Mouse (Mus musculus): Measurements from ENCODE around the gene Golph3l.
A peak's percentile ranks its signal among the peaks of the same experiment; 100 is the strongest.

The Golph3l gene

GRCm38 (mm10) chr3:95655437-95655836 is 66.7 kb downstream of the Golph3l start:
- DNase-seq (ENCODE audit: low spot score in 2 of 2), result no peak

- no peak for DNase-seq (ENCODE audit: low spot score in 2 of 2)
These were observed 68.4 kb downstream of the Golph3l start for GRCm38 (mm10) chr3:95657108-95657507.

GRCm38 (mm10) chr3:95657711-95658110 is 69.0 kb downstream of the Golph3l start:
- no peak for DNase-seq (ENCODE audit: low spot score in 2 of 2)

- DNase-seq (ENCODE audit: low spot score in 2 of 2), result peak; percentile 95 to 96
These were observed 69.6 kb downstream of the Golph3l start, which contains the start of gene Mcl1 for GRCm38 (mm10) chr3:95658236-95658867. Mcl1 (plus strand) TSS chr3:95658788.

- DNase-seq (ENCODE audit: low spot score in 2 of 2), result peak; percentile 87 to 89
These were observed 70.4 kb downstream of the Golph3l start for GRCm38 (mm10) chr3:95658868-95659712.

GRCm38 (mm10) chr3:95659948-95660347 is 71.2 kb downstream of the Golph3l start:
- no peak for DNase-seq (ENCODE audit: low spot score in 2 of 2)

- DNase-seq (ENCODE audit: low spot score in 2 of 2), result no peak
These were observed 72.2 kb downstream of the Golph3l start for GRCm38 (mm10) chr3:95660788-95661478.

- peak in 1 of 2 experiments; percentile 68 for DNase-seq (ENCODE audit: low spot score in 2 of 2)
These were observed 73.4 kb downstream of the Golph3l start for GRCm38 (mm10) chr3:95661945-95662715.

GRCm38 (mm10) chr3:95662724-95663449 is 74.2 kb downstream of the Golph3l start:
- no peak for DNase-seq (ENCODE audit: low spot score in 2 of 2)

- DNase-seq (ENCODE audit: low spot score in 2 of 2), result no peak
These were observed 74.8 kb downstream of the Golph3l start for GRCm38 (mm10) chr3:95663486-95663885.

GRCm38 (mm10) chr3:95663969-95664608 is 75.4 kb downstream of the Golph3l start:
- no peak for DNase-seq (ENCODE audit: low spot score in 2 of 2)

GRCm38 (mm10) chr3:95664940-95665352 is 76.2 kb downstream of the Golph3l start:
- DNase-seq (ENCODE audit: low spot score in 2 of 2), result no peak

GRCm38 (mm10) chr3:95666124-95666844 is 77.5 kb downstream of the Golph3l start:
- peak in 1 of 2 experiments; percentile 83 for DNase-seq (ENCODE audit: low spot score in 2 of 2)

GRCm38 (mm10) chr3:95667521-95667920 is 78.8 kb downstream of the Golph3l start:
- DNase-seq (ENCODE audit: low spot score in 2 of 2), result no peak

GRCm38 (mm10) chr3:95668026-95668425 is 79.3 kb downstream of the Golph3l start:
- DNase-seq (ENCODE audit: low spot score in 2 of 2), result peak; percentile 79 to 80

Data from heart, adult 9 months (tissue).